Mouse (Mus musculus) heart, embryonic 15.5 days (tissue): ENCODE results near the gene Olfr450. TPM values are rescaled to one million over a fixed set of nuclear protein-coding genes. Genes with fewer than 3 reads are reported as not detected.

ENCODE experiments used
- ATAC-seq: fragments of 200-750 bp; cut with Nextera tagmentation; replicated peaks from 2 replicates; pipeline ENCODE4 v1.8.0; 2017; ENCODE audit warnings: low read depth, moderate TSS enrichment; ENCODE audit not compliant: insufficient number of reproducible peaks, insufficient read depth, low FRiP score
- H3K27ac ChIP-seq: fragments of 300-500 bp; sonication (generic); 2 replicates; pipeline ENCODE4 v1.5.1; 2015; ENCODE audit warnings: mild to moderate bottlenecking, inconsistent platforms
- H3K27me3 ChIP-seq: fragments of 300-500 bp; sonication (generic); 2 replicates; pipeline ENCODE4 v1.6.1; 2015; ENCODE audit warnings: inconsistent platforms
- H3K36me3 ChIP-seq: fragments of 300-500 bp; sonication (generic); 2 replicates; pipeline ENCODE4 v1.6.1; 2015; ENCODE audit warnings: mild to moderate bottlenecking, inconsistent platforms
- H3K4me1 ChIP-seq: fragments of 300-500 bp; sonication (generic); replicated peaks from 2 replicates; pipeline ENCODE4 v1.6.1; 2015; ENCODE audit warnings: inconsistent platforms
- H3K4me2 ChIP-seq: fragments of 300-500 bp; sonication (generic); 2 replicates; pipeline ENCODE4 v1.6.1; 2015; ENCODE audit warnings: inconsistent platforms, mild to moderate bottlenecking, moderate library complexity
- H3K4me3 ChIP-seq: fragments of 300-500 bp; sonication (generic); 2 replicates; pipeline ENCODE4 v1.5.1; 2015; ENCODE audit warnings: mild to moderate bottlenecking, inconsistent platforms
- H3K9ac ChIP-seq: fragments of 300-500 bp; sonication (generic); 2 replicates; pipeline ENCODE4 v1.6.1; 2015; ENCODE audit warnings: mild to moderate bottlenecking, inconsistent platforms
- H3K9me3 ChIP-seq: fragments of 300-500 bp; sonication (generic); replicated peaks from 2 replicates; pipeline ENCODE4 v1.6.1; 2016; ENCODE audit warnings: inconsistent platforms
- WGBS: fragments of 180-500 bp; shearing (Covaris S2); methylation state at CpG from one replicate; pipeline ENCODE4 v1.1.7; 2015; ENCODE audit warnings: mixed read lengths; 5-methylcytosine and 5-hydroxymethylcytosine counted together
- polyA plus RNA-seq: library from polyadenylated mRNA; unstranded; fragments of >200 nt; fragmentation: Nextera tagmentation; extraction: Ambion mirVana; gene quantifications from 2 replicates; pipeline ENCODE4 v1.2.1, GENCODE M21; 2015

Gene Olfr450
- polyA plus RNA-seq = not detected in 2 replicates

GRCm38 (mm10) chr6:42811639-42812038 is at the start of gene Olfr450:
Gene Olfr450, plus strand, starts transcription at chr6:42811939.
- 80% methylated on average over 1 of the region's 1 CpGs for WGBS
- Histone ChIP-seq H3K27me3 (no peaks in the 10 kb centered on the region), H3K4me1 (no peaks in the 10 kb centered on the region), H3K4me2 (no peak within 1 kb of the TSS), H3K4me3 (no peak within 1 kb of the TSS), H3K27ac (no peak within 1 kb of the TSS), H3K9ac (no peak within 1 kb of the TSS), H3K36me3 (no peaks in the 10 kb centered on the region), H3K9me3 (no peaks in the 10 kb centered on the region)
- no peak for ATAC-seq

GRCm38 (mm10) chr6:42777066-42777465 is 34.7 kb upstream of the Olfr450 start:
- no peak for ATAC-seq
- H3K4me3 ChIP-seq = no peak overlapping the region
- H3K9me3 ChIP-seq = no peaks in the 10 kb centered on the region
- no peaks in the 10 kb centered on the region for H3K27me3 ChIP-seq
- H3K4me2 ChIP-seq = no peak overlapping the region
- H3K36me3 ChIP-seq = no peaks in the 10 kb centered on the region
- 86% methylated on average over 1 of the region's 1 CpGs for WGBS
- no peaks in the 10 kb centered on the region for H3K4me1 ChIP-seq
- H3K9ac ChIP-seq = no peak overlapping the region
- no peak overlapping the region for H3K27ac ChIP-seq

GRCm38 (mm10) chr6:42784793-42785192 is 26.9 kb upstream of the Olfr450 start, which contains the start of gene Olfr452:
Gene Olfr452, plus strand, starts transcription at chr6:42785093.
- H3K9me3 ChIP-seq = no peaks in the 10 kb centered on the region
- no peaks in the 10 kb centered on the region for H3K36me3 ChIP-seq
- no peak within 1 kb of the TSS for H3K27ac ChIP-seq
- no peak within 1 kb of the TSS for H3K4me3 ChIP-seq
- H3K9ac ChIP-seq = no peak within 1 kb of the TSS
- no peaks in the 10 kb centered on the region for H3K27me3 ChIP-seq
- no peak within 1 kb of the TSS for H3K4me2 ChIP-seq
- no peaks in the 10 kb centered on the region for H3K4me1 ChIP-seq
- no peak for ATAC-seq

- Histone ChIP-seq H3K4me2 (no peak overlapping the region), H3K4me1 (no peaks in the 10 kb centered on the region), H3K9ac (no peak overlapping the region), H3K9me3 (no peaks in the 10 kb centered on the region), H3K4me3 (no peak overlapping the region), H3K27ac (no peak overlapping the region), H3K27me3 (no peaks in the 10 kb centered on the region), H3K36me3 (no peaks in the 10 kb centered on the region)
- 34% methylated on average over 4 of the region's 4 CpGs for WGBS
- no peak for ATAC-seq
Measured at GRCm38 (mm10) chr6:42790247-42790948, 21.3 kb upstream of the Olfr450 start.

- 81% methylated on average over 9 of the region's 9 CpGs for WGBS
- Histone ChIP-seq H3K4me3 (no peak overlapping the region), H3K36me3 (no peaks in the 10 kb centered on the region), H3K27me3 (no peaks in the 10 kb centered on the region), H3K4me2 (no peak overlapping the region), H3K4me1 (no peaks in the 10 kb centered on the region), H3K9ac (no peak overlapping the region), H3K27ac (no peak overlapping the region), H3K9me3 (no peaks in the 10 kb centered on the region)
- no peak for ATAC-seq
Measured at GRCm38 (mm10) chr6:42790949-42791556, 20.7 kb upstream of the Olfr450 start.

- Histone ChIP-seq H3K9me3 (no peaks in the 10 kb centered on the region), H3K27ac (no peak overlapping the region), H3K36me3 (no peaks in the 10 kb centered on the region), H3K4me1 (no peaks in the 10 kb centered on the region), H3K9ac (no peak overlapping the region), H3K27me3 (no peaks in the 10 kb centered on the region), H3K4me2 (no peak overlapping the region), H3K4me3 (no peak overlapping the region)
- WGBS = 79% methylated on average over 3 of the region's 3 CpGs
- ATAC-seq = no peak
Measured at GRCm38 (mm10) chr6:42794982-42795381, 16.8 kb upstream of the Olfr450 start.

- H3K4me2 ChIP-seq = no peak within 1 kb of the TSS
- H3K9ac ChIP-seq = no peak within 1 kb of the TSS
- H3K9me3 ChIP-seq = no peaks in the 10 kb centered on the region
- no peaks in the 10 kb centered on the region for H3K4me1 ChIP-seq
- no peak for ATAC-seq
- H3K27me3 ChIP-seq = no peaks in the 10 kb centered on the region
- no peak within 1 kb of the TSS for H3K4me3 ChIP-seq
- no peaks in the 10 kb centered on the region for H3K36me3 ChIP-seq
- H3K27ac ChIP-seq = no peak within 1 kb of the TSS
Measured at GRCm38 (mm10) chr6:42834084-42834483, 22.3 kb downstream of the Olfr450 start, which contains the start of gene Olfr449. Gene Olfr449, plus strand, starts transcription at chr6:42834384.

GRCm38 (mm10) chr6:42860222-42860819 is 48.6 kb downstream of the Olfr450 start:
- Histone ChIP-seq H3K9ac (no peak overlapping the region), H3K4me3 (no peak overlapping the region), H3K9me3 (no peaks in the 10 kb centered on the region), H3K27ac (no peak overlapping the region), H3K36me3 (no peaks in the 10 kb centered on the region), H3K4me1 (no peaks in the 10 kb centered on the region), H3K4me2 (no peak overlapping the region), H3K27me3 (no peaks in the 10 kb centered on the region)
- WGBS = 11% methylated on average over 4 of the region's 4 CpGs
- no peak for ATAC-seq

Other genes with a start within 250 kb of the Olfr450 start
- gene Tcaf3, start 214.2 kb upstream of the Olfr450 start, polyA plus RNA-seq = not detected in 2 replicates
- gene Tcaf2, start 166.7 kb upstream of the Olfr450 start, polyA plus RNA-seq = 2.2 and 3.9 TPM in 2 replicates
- gene Tcaf1, start 101.9 kb upstream of the Olfr450 start, polyA plus RNA-seq = 41.4 and 48.0 TPM in 2 replicates
- not detected in 2 replicates for gene Olfr453, start 72.6 kb upstream of the Olfr450 start, polyA plus RNA-seq
- gene Olfr38, start 55.5 kb upstream of the Olfr450 start, polyA plus RNA-seq = not detected in 2 replicates
- not detected in 2 replicates for gene Olfr452, start 26.8 kb upstream of the Olfr450 start, polyA plus RNA-seq
- gene Olfr449, start 22.4 kb downstream of the Olfr450 start, polyA plus RNA-seq = not detected in 2 replicates
- not detected in 2 replicates for gene Olfr448, start 78.5 kb downstream of the Olfr450 start, polyA plus RNA-seq
- gene Olfr447, start 96.9 kb downstream of the Olfr450 start, polyA plus RNA-seq = not detected in 2 replicates
- gene Olfr446, start 109.4 kb downstream of the Olfr450 start, polyA plus RNA-seq = not detected in 2 replicates
- gene Olfr444, start 137.1 kb downstream of the Olfr450 start, polyA plus RNA-seq = not detected in 2 replicates